Mouse (Mus musculus) megakaryocyte, embryonic 14.5 days (primary cell): Measurements from ENCODE around the gene Nkd1.

Experiments
- FLI1 ChIP-seq: IDR thresholded peaks from 2 replicates; pipeline ENCODE4 v1.6.1; 2012; ENCODE audit warnings: low read length, inconsistent platforms, mixed read lengths
- GATA1 ChIP-seq: IDR thresholded peaks from 3 replicates; pipeline ENCODE4 v1.6.1; 2012; ENCODE audit warnings: mixed read lengths, low read length, inconsistent platforms, borderline replicate concordance

- TF ChIP-seq GATA1: no peak
- no peak for TF ChIP-seq FLI1
These were observed 40.2 kb downstream of the Nkd1 start for GRCm38 (mm10) chr8:88561402-88561801.
